Mouse (Mus musculus) heart, embryonic 13.5 days (tissue): ENCODE results near the gene Tra2a. TPM values are rescaled to one million over a fixed set of nuclear protein-coding genes. Genes with fewer than 3 reads are reported as not detected.

ENCODE experiments used
- ATAC-seq: fragments of 200-750 bp; cut with Nextera tagmentation; 2 replicates; pipeline ENCODE4 v1.8.0; 2017; ENCODE audit warnings: moderate TSS enrichment; ENCODE audit not compliant: insufficient number of reproducible peaks, low FRiP score, low TSS enrichment; ENCODE audit errors: extremely low read depth
- H3K27ac ChIP-seq: fragments of 300-500 bp; sonication (generic); replicated peaks from 2 replicates; pipeline ENCODE4 v1.5.1; 2015; ENCODE audit warnings: moderate library complexity, mild to moderate bottlenecking, inconsistent platforms
- H3K27me3 ChIP-seq: fragments of 300-500 bp; sonication (generic); replicated peaks from 2 replicates; pipeline ENCODE4 v1.6.1; 2015; ENCODE audit warnings: mild to moderate bottlenecking, inconsistent platforms
- H3K36me3 ChIP-seq: fragments of 300-500 bp; sonication (generic); 2 replicates; pipeline ENCODE4 v1.6.1; 2015; ENCODE audit warnings: mild to moderate bottlenecking, inconsistent platforms
- H3K4me1 ChIP-seq: fragments of 300-500 bp; sonication (generic); 2 replicates; pipeline ENCODE4 v1.6.1; 2015; ENCODE audit warnings: inconsistent platforms
- H3K4me2 ChIP-seq: fragments of 300-500 bp; sonication (generic); 2 replicates; pipeline ENCODE4 v1.6.1; 2015; ENCODE audit warnings: inconsistent platforms, mild to moderate bottlenecking, moderate library complexity
- H3K4me3 ChIP-seq: fragments of 300-500 bp; sonication (generic); 2 replicates; pipeline ENCODE4 v1.5.1; 2015; ENCODE audit warnings: moderate library complexity, mild to moderate bottlenecking, inconsistent platforms
- H3K9ac ChIP-seq: fragments of 300-500 bp; sonication (generic); 2 replicates; pipeline ENCODE4 v1.6.1; 2015; ENCODE audit warnings: inconsistent platforms, mild to moderate bottlenecking, moderate library complexity
- H3K9me3 ChIP-seq: fragments of 300-500 bp; sonication (generic); 2 replicates; pipeline ENCODE4 v1.6.1; 2016; ENCODE audit warnings: inconsistent platforms
- WGBS: fragments of 180-500 bp; shearing (Covaris S2); methylation state at CpG from one replicate; pipeline ENCODE4 v1.1.7; 2015; ENCODE audit warnings: mixed read lengths; 5-methylcytosine and 5-hydroxymethylcytosine counted together
- polyA plus RNA-seq: library from polyadenylated mRNA; unstranded; fragments of >200 nt; fragmentation: Nextera tagmentation; extraction: Ambion mirVana; gene quantifications from 2 replicates; pipeline ENCODE4 v1.2.1, GENCODE M21; 2015

The Tra2a gene
- polyA plus RNA-seq, result 57.7 and 67.6 TPM in 2 replicates

DNA sequence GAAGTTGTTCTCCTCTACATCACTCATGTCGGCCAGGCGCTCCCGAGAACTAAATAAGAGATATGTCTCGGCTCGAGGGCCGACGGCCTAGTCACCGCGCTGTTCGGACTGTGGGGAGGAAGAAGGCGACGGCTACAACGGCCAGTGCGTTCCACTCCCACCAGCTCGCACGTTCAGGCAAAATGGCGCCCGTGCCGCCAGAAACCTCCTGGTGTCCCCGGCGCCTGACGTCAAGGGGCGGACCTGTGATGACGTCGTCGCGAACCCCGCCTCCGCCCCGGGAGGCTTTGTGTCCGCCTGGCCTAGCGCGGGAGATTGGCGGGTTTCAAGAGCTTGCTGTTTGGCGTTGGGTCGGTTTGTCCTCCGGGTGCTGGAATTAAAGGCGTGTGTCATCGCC, at the start of gene Tra2a:
Gene Tra2a (minus strand): TSS at position 187 of the 397 bp plus-strand sequence.
- under 1% methylated on average over 39 of the region's 39 CpGs for WGBS
- Histone ChIP-seq H3K4me1 (peaks cover 33% of the 10 kb centered on the region), H3K9me3 (no peaks in the 10 kb centered on the region), H3K4me3 (peak within 1 kb of the TSS; percentile 99), H3K4me2 (peak within 1 kb of the TSS; percentile 82), H3K27me3 (no peaks in the 10 kb centered on the region), H3K36me3 (no peaks in the 10 kb centered on the region; the same call in 1 of the 2 replicates), H3K27ac (peak within 1 kb of the TSS; percentile 99), H3K9ac (peak within 1 kb of the TSS; percentile 99)
- ATAC-seq, result peak; percentile 86

DNA sequence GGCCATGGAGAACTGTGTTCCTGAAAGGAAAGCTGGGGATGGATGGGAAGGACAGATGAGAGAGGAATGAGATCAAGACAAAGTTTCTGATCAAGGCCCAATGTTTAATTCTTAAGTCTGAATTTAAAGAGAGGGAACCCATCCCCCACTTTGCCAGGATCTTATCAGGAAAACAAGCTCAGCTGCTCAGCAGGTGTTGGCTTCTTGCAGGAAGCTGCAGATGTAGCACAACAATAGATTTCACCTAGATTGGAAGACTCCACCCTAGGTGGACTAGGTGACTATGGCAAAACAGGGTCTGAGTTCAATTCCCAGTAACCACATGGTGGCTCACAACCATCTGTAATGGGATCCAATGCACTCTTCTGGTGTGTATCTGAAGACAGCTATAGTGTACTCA, 34.5 kb upstream of the Tra2a start:
- Histone ChIP-seq H3K4me2 (no peak overlapping the region), H3K9me3 (no peaks in the 10 kb centered on the region), H3K27ac (no peak overlapping the region), H3K36me3 (no peaks in the 10 kb centered on the region), H3K4me3 (no peak overlapping the region), H3K4me1 (no peaks in the 10 kb centered on the region), H3K9ac (no peak overlapping the region), H3K27me3 (no peaks in the 10 kb centered on the region)
- no peak for ATAC-seq

DNA sequence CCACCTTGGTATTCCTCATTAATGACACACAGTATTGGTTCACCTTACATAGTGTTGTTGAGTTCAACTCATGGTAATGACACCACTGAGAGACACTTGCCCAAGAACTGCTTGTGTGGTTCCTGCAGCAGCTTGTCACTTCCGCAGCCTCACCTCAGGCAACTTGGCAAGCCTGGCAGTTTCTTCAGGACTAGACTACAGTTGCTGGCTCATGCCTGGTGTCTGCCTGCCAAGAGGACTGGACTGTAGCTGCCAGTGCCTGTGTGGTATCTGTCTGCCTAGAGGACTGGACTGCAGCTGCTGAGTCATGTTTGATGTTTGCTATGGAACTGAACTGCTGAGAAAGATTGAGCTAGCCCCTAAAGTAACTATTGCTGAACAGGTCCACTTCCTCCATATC, 18.3 kb upstream of the Tra2a start:
- ATAC-seq, result no peak
- Histone ChIP-seq H3K9me3 (no peaks in the 10 kb centered on the region), H3K4me1 (no peaks in the 10 kb centered on the region), H3K27me3 (no peaks in the 10 kb centered on the region), H3K36me3 (no peaks in the 10 kb centered on the region), H3K27ac (no peak overlapping the region), H3K4me3 (no peak overlapping the region), H3K4me2 (no peak overlapping the region), H3K9ac (no peak overlapping the region)
- WGBS, result 73% methylated on average over 1 of the region's 1 CpGs

DNA sequence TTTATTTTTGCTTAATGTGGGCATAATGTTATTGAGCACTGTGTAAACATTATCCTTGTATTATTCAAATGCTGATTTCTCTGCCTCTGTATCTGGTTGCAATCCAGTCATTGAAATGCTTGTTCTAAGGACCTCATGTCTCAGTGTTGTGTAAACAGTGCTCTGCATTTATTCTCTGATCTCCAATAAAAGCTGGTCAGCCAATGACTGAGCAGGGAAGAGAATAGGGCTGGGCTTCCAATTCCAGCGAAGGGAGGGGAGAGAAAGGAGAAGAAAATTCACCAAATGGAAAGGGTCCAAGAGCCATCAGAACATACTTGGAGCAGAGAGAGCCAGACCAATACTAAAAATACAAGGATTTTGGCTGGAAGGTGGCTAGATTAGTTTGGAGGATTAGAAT, 17.1 kb upstream of the Tra2a start:
- no peaks in the 10 kb centered on the region for H3K4me1 ChIP-seq
- no peak overlapping the region for H3K27ac ChIP-seq
- H3K9ac ChIP-seq, result no peak overlapping the region
- no peak overlapping the region for H3K4me3 ChIP-seq
- no peak for ATAC-seq
- H3K4me2 ChIP-seq, result no peak overlapping the region
- H3K27me3 ChIP-seq, result no peaks in the 10 kb centered on the region
- H3K9me3 ChIP-seq, result no peaks in the 10 kb centered on the region
- H3K36me3 ChIP-seq, result no peaks in the 10 kb centered on the region
- WGBS, result 61% methylated on average over 1 of the region's 1 CpGs

DNA sequence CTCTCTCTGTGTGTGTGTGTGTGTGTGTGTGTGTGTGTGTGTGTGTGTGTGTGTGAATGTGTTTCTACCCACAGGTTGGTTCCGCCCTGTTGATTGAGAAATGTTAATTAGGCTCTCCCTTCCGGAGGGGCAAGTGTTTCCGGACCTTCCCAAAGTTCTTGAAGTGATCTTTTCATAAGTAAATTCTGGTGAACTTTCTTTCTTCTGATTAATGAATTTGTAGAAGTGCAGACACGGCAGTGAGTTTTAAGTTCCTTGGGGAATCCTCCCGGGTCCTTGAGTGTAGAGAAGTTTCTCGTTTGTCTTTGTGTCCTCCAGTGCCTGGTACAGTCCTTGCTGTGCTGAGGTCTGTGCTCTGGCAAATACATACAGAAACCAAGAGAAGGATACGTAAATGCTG, 11.5 kb upstream of the Tra2a start:
- no peaks in the 10 kb centered on the region for H3K27me3 ChIP-seq
- H3K4me2 ChIP-seq, result no peak overlapping the region
- 83% methylated on average over 7 of the region's 7 CpGs for WGBS
- ATAC-seq, result no peak
- H3K36me3 ChIP-seq, result no peaks in the 10 kb centered on the region
- no peak overlapping the region for H3K27ac ChIP-seq
- H3K9ac ChIP-seq, result no peak overlapping the region
- no peaks in the 10 kb centered on the region for H3K9me3 ChIP-seq
- no peak overlapping the region for H3K4me3 ChIP-seq
- H3K4me1 ChIP-seq, result no peaks in the 10 kb centered on the region

DNA sequence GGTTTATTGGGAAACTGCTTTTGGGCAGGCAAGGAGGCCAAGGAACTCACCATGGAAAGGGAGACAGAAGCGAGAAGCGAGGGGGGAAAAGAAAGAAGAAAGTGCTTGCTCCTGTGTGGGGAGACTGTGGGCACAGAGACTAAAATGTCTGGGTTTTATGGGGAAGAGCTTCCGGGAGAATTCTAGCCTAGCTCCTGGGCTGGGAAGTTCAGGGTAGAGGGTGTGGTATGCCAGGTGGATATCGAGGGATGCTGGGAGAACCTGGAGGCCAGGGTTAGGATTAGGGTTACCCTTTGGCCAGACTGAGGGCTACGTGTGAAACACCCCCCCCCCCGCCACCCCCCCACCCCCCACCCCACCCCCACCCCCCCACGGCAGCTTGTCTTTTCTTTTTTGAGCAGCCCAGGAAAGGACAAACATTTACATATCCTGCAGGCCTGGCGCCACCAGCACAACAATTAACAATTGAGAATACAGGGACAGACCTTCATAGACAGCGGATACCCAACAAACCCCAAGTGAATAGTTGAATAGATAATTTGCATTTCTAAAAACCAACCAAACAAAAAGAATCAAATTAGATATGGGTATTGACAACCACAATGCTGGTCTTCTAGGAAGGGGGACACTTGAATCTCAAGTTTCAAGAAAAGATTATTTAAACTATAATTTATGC, 10.7 kb upstream of the Tra2a start:
- WGBS, result 62% methylated on average over 9 of the region's 9 CpGs
- no peaks in the 10 kb centered on the region for H3K4me1 ChIP-seq
- no peak overlapping the region for H3K9ac ChIP-seq
- ATAC-seq, result no peak
- no peak overlapping the region for H3K27ac ChIP-seq
- H3K36me3 ChIP-seq, result no peaks in the 10 kb centered on the region
- H3K4me2 ChIP-seq, result no peak overlapping the region
- no peak overlapping the region for H3K4me3 ChIP-seq
- no peaks in the 10 kb centered on the region for H3K27me3 ChIP-seq
- H3K9me3 ChIP-seq, result no peaks in the 10 kb centered on the region

DNA sequence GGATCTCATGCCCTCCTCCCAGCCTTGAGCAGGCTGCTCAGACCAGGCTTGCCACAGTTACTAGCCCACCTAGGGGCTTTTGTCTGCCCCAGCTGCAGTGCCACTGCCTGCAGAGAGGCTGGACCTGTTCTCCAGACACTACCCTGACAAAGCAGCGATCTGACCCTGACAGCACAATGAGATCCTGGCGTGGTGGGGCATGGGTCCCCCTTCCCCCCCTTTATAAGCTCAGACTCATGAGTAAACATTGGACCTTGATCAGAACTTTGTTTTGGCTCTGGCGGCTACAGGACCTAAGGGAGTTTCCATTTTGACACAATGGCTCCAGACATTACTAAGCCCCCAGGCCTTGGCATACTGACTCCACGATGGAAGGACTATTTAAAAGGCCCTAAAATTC, 10.1 kb upstream of the Tra2a start:
- no peak overlapping the region for H3K9ac ChIP-seq
- H3K4me3 ChIP-seq, result no peak overlapping the region
- 51% methylated on average over 4 of the region's 4 CpGs for WGBS
- no peak overlapping the region for H3K4me2 ChIP-seq
- no peaks in the 10 kb centered on the region for H3K4me1 ChIP-seq
- no peak for ATAC-seq
- no peak overlapping the region for H3K27ac ChIP-seq
- no peaks in the 10 kb centered on the region for H3K9me3 ChIP-seq
- no peaks in the 10 kb centered on the region for H3K36me3 ChIP-seq
- no peaks in the 10 kb centered on the region for H3K27me3 ChIP-seq

DNA sequence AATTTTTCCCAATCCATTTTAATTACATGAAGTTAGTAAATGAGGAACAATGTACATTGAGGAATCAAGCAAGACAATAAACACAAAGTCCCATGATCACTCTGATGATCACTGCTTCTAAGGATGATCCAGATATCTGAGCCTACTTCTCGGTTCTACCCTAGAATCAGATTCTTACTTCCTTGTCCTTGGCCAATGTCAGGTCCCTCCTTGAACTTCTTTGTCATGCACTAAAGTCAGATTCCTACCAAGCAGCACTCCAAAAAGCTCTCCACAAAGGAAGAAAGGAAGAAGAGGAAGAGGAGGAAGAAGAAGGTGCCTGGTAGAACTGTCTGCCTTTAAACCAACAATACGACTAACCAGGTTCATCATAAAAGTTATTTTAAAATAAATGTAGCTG, 9.0 kb upstream of the Tra2a start:
- Histone ChIP-seq H3K27me3 (no peaks in the 10 kb centered on the region), H3K36me3 (no peaks in the 10 kb centered on the region), H3K27ac (no peak overlapping the region), H3K9ac (no peak overlapping the region), H3K4me1 (no peaks in the 10 kb centered on the region), H3K4me3 (no peak overlapping the region), H3K4me2 (no peak overlapping the region), H3K9me3 (no peaks in the 10 kb centered on the region)
- WGBS, result 69% methylated on average over 2 of the region's 2 CpGs
- no peak for ATAC-seq

DNA sequence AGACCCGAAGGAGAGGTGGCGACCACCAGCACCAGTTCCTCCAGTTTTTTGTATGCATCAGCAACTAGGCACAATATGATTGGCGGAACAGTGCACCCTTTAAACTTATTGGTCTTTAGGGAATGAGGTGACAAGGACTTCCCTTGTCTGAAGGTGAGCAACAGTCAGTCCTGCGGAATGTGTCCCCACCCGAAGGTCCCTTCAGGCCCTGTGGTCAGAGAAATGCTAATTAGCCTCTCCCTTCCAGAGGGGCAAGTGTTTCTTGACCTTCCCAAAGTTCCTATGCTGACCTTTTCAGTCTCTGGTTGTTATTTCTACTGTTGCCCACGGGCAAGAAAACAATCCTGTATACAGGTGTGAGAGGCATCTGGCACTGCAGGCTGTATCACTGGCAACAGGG, 8.0 kb upstream of the Tra2a start:
- H3K27me3 ChIP-seq, result no peaks in the 10 kb centered on the region
- H3K27ac ChIP-seq, result no peak overlapping the region
- 77% methylated on average over 6 of the region's 6 CpGs for WGBS
- H3K4me3 ChIP-seq, result no peak overlapping the region
- no peaks in the 10 kb centered on the region for H3K4me1 ChIP-seq
- no peak overlapping the region for H3K9ac ChIP-seq
- no peak for ATAC-seq
- no peaks in the 10 kb centered on the region for H3K36me3 ChIP-seq
- no peak overlapping the region for H3K4me2 ChIP-seq
- H3K9me3 ChIP-seq, result no peaks in the 10 kb centered on the region

DNA sequence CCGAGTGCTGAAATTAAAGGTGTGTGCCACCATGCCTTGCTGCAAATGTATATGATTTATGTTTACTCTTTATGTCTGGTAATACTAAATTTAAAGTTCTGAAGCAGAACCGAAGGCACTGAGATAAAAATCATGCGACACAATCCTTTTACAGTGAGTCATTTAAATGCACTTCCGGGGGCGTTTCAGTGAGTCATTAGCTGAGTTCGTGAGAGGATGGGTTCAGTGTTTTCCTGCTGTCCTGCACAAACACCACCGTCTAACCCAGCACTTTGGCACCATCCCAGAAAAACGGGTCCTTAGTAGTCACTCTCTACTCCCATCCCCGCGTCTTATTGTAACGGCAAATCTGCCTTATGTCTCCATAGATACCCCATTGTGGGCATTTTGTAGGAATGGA, 6.1 kb upstream of the Tra2a start:
- no peaks in the 10 kb centered on the region for H3K36me3 ChIP-seq
- no peaks in the 10 kb centered on the region for H3K4me1 ChIP-seq
- H3K4me2 ChIP-seq, result no peak overlapping the region
- H3K27me3 ChIP-seq, result no peaks in the 10 kb centered on the region
- H3K9me3 ChIP-seq, result no peaks in the 10 kb centered on the region
- 53% methylated on average over 11 of the region's 11 CpGs for WGBS
- H3K9ac ChIP-seq, result no peak overlapping the region
- H3K27ac ChIP-seq, result no peak overlapping the region
- no peak for ATAC-seq
- no peak overlapping the region for H3K4me3 ChIP-seq

DNA sequence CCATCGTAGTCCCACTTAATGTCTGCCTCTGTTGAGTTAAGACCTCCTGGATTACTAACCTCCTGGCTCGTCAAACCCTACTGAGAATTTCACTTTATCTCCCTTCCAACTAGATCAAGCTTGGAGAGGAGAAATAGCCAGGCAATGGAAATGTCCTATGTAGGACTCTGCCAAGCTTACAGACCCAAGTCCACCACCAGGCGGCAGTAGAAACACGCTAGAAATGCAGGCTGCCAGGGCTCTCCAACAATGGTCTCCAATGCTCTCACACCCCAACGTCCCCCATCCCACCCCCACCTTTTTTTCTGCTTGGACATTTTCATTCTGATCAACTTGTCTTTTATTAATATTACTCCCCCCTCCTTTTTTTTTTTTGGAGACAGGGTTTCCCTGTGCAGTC, 5.4 kb upstream of the Tra2a start:
- 14% methylated on average over 5 of the region's 5 CpGs for WGBS
- no peak overlapping the region for H3K27ac ChIP-seq
- no peaks in the 10 kb centered on the region for H3K4me1 ChIP-seq
- H3K4me2 ChIP-seq, result no peak overlapping the region
- no peaks in the 10 kb centered on the region for H3K27me3 ChIP-seq
- H3K4me3 ChIP-seq, result no peak overlapping the region
- H3K9me3 ChIP-seq, result no peaks in the 10 kb centered on the region
- no peaks in the 10 kb centered on the region for H3K36me3 ChIP-seq
- H3K9ac ChIP-seq, result no peak overlapping the region
- no peak for ATAC-seq

DNA sequence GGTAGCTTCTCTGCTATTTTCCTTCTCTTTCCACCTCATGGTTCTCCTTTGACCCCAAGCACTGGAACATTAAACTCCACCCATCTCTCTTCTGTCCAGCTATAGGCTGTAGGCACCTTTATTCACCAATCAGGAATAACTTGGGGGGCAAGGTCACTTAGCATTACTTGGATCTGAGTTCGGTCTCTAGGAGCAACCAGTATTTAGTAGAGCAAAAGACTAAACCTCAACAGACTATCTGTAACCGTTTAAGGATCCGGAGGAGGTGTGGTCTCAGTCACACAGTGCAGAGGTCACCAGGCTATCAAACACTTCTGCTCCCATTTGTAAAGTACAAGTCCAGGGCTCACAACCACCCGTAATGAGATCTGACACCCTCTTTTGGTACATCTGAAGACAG, 3.9 kb upstream of the Tra2a start:
- Histone ChIP-seq H3K27me3 (no peaks in the 10 kb centered on the region), H3K9ac (no peak overlapping the region), H3K4me3 (no peak overlapping the region), H3K36me3 (no peaks in the 10 kb centered on the region), H3K4me2 (no peak overlapping the region), H3K9me3 (no peaks in the 10 kb centered on the region), H3K4me1 (no peaks in the 10 kb centered on the region), H3K27ac (no peak overlapping the region)
- WGBS, result 46% methylated on average over 4 of the region's 4 CpGs
- ATAC-seq, result no peak
